Mouse (Mus musculus) left cerebral cortex, adult 18-20 months (tissue): ENCODE results near the gene Tnr. TPM values are rescaled to one million over a fixed set of nuclear protein-coding genes. Genes with fewer than 3 reads are reported as not detected.

ENCODE experiments used
- DNase-seq, 2 experiments: peaks; one replicate each; pipeline ENCODE4 v3.0.0; 2021 to 2022; ENCODE audit warnings: low spot score in 2 of 2, mixed read lengths in 1 of 2
- total RNA-seq, 2 experiments: library from RNA; stranded (reverse); gene quantifications; 2 replicates each; pipeline ENCODE4 v1.2.3; 2021

Gene Tnr
- total RNA-seq, 2 experiments from 2014 or later, result 117 TPM

DNA sequence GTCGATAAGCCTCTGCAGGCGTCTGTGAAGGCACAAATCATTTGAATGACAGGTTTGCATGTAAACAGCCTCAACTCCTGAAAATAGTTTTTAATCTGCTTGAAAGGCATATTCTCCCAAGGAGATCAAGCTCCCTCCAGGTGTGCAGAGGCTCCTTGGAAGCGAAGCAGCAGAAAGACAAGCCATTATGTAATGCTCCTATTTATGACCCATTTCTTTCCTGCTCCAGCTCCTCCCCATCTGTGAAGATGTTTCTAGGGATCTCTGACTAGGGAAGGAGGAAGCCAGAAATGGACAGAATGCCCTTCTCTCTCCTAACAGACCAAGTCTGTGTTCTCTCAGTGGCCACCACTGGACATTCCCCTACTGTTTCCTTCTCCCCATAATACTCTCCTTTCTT, 38.0 kb downstream of the Tnr start:
- no peak for DNase-seq

DNA sequence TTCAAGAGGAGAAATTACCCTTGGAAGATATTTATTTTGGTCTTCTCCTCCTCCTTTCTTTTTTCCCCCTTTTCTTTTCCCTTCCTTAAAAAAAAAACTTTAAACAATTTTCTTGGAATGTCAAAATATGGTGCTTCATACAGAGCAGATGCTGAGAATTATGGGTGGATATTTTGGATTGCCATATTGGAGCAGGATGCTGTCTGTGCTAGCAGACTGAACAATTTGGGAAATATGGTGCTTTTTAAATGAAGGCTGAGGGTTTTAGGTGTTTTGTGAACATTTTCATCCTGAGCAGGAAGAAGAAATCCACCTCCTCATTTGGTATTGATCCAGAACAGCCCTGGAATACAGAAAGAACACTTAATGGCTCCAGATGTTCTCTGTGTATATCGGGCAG, 41.6 kb downstream of the Tnr start:
- DNase-seq, result no peak

DNA sequence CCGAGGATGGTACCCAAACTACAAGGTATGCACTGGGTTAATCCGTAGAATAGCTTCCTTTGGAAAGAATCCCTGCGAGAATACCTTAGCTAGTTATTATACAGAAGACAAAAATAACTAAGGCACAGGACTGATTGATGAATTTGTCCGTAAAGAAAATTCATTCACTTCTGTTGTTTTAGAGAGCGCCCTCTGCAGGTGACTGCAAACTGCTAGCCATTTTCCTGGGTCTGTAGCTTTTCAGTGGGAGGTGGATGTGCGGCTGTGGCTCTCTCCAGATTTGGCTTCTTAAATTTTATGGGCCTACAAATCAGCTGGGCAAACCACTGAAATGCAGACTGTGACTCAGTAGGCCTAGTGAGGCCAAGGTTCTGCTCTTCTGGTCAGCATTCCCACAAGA, 42.5 kb downstream of the Tnr start:
- no peak for DNase-seq

DNA sequence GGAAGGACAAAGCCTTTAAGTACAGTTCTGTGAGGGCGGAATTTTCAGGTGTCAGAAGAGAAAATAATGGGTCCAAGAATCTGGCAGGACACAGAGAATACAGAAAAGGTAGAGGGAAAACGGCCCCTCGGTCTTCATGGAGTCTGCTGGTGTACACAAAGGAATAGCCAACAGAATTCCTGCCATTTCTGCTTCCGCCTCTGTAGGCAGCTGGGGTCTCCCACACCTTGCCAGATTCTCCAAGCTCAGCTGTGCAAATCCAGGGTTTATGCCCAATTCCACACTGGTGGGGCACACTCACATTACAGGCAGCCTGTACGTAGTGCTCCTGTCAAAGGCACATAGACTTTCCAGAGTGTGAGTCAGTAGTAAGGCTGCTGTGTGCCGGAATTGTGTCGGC, 43.6 kb downstream of the Tnr start:
- DNase-seq, result no peak

DNA sequence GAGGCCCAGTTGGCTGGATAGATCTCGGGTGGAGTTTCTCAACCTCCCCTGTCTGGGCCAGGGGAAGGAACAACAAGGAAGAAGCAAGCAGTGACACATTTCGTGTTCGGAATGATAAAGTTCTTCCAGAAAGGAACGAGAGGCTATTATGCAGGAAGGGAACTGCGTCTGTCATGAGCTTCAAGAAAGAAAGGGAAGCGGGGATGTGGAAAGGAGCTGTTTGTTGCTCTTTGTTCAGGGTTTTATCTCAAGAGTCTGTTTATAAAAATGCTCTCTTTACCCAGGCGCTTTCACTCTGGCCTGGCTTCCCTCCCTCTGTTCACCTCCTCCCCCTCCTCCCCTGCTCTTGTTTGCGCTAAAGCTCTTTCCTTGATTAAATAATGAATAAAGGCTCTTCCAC, 46.7 kb downstream of the Tnr start:
- DNase-seq, result no peak

DNA sequence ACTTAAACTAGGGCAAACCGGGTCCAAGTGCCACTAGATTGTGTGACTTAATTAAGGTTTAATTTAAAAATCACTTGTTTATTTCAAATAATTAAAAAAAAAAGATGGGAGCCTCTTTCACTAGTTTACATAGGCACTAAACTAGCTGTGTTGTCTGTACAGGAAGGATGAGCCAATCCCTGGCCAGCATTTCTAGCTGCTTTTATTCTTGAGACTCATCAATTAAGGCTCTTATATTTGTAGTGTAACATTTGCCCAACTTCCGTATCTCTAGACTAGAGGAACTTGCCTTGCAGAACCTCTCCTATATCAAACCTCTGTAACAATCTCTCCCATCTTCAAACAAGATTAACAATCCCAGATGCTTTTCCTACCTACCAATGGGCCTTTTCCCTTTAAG, 47.3 kb downstream of the Tnr start:
- DNase-seq, result no peak

DNA sequence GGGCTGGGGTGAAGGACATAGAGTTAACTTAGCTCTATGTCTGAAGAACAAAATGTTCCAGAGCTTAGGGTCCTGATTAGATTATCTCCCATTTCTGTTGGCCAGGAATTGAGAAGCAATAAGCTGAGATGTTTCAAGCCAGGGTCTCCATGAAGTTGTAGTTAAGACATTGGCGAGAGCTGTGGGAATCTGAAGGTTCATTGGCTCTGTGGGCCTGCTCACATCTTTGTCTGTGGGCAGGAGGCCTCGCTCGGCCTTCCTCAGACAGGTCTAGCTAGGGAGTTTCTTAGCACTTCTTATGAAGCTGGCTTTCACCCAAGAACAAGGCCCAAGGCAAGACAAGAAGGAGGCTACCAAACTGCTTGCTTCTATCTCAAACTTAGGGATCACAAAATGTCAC, 48.4 kb downstream of the Tnr start:
- no peak for DNase-seq

DNA sequence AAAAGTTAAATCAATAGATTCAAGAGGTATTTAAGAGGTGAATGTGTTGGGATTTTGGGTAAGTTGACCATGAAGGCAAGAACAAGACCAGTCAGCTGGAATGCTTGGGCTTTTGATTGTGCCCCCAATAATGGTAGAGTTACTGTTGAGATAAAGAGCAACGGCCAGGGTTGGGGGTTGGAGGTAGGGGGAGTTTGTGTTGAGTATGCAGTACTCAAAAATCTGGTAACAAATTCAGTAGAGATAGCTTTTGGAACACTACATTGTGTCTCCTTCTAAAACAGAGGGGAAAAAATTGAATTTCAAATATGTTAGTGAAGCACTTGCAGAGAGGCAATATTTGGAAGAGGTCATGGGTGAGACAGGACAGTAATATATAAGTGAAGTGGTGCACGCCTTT, 49.5 kb downstream of the Tnr start:
- DNase-seq, result no peak

DNA sequence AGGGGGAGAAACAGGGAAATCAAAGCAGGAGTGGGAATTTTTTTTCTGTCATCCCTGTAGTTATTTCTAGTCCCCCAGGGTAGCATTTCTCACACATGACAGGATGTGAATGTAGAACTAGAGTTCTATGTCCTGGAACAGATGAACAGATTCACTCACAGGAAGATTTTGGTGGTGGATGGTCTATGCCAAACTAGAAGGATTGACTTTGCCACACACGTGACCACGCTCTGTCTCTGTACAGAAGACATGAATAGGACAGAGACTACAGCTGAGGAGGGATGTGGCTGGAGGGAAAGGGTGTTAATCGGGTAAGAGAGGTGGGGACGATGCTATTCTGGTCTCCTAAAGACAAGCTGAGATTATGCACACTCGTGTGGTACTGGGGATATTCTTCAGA, 51.1 kb downstream of the Tnr start:
- no peak for DNase-seq

DNA sequence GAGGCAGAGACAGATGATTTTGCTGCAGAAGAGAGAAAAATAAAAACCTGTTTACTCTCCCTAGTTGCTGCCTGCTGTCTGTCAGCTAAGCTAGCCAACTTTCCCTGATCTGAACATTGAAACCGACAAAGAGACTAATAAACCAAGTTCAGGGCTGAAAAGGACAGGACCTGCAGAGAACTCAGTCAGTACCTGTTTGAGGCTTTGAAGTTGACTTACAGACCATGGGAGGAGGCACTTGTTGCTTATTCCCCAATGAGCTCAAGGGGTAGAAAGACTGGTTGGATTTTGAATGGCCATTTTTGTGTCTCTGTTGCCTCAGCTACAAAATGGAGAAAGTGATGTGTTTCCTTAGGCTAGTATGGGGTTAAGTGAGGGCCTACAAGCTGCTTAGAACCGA, 52.7 kb downstream of the Tnr start:
- DNase-seq, result no peak

DNA sequence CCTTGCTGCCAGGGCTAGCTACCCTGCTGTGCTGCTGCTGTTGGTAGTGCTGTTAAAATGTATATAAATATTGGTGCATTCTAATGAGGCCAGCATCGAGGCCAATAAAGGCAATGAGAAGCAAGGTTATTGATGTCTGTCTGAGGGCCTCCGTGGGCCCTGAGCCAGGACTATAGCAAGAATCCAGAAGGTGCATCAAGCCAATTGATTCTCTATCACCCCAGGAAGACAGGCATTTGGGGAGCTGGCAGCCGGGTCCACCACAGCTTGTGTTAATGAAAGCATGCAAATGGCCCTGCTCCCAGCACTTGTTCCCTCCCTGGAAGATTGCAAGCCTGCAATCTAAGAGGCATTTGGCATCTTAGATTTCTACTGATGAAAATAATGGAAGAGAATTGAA, 54.8 kb downstream of the Tnr start:
- no peak for DNase-seq

DNA sequence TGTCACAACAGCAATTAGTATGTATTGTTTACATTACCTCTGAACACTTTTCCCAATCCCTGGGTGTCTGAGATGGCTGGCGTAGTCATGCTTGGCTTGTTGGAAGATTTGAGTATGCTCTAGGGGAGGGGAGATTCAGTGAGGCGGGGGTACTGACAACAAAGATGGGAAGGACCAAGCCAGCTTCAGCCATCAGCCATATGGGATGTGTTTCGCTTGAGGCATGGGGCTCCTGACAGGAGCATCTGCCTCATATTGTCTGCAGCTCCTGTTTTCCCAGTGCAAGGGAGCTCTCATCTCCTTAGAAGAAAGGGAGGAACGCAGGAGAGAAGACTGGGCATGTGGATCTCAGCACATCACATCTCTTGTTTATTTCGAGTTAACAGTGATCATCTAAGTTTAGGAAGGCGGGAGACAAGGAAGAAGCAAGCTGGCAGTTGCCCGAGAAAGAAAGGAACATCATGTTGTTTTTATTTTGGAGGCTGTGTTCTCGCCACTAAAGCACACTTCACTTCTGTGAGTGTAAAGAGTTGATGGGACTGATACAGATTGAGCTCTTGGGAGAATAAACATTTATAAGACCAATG, 56.9 kb downstream of the Tnr start:
- no peak for DNase-seq

DNA sequence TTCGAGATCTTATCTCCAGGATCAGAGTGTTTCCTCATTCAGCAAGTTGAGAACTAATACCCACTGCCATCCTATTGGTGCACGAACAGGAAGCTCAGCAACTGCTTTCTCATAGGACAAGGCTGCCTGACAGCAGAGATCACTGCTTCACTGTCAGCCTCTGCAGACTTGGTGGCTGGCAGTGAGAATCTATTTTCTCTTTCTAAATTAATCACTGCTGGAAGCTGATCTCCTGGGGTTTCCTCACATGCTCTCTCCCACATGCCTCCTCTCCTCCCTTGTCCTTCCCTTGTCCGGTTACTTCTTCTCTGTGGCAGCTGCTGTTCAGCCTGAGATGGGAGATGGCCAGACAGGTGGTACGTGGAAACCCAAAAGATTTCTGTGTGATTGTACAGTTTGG, 60.3 kb downstream of the Tnr start:
- no peak for DNase-seq

DNA sequence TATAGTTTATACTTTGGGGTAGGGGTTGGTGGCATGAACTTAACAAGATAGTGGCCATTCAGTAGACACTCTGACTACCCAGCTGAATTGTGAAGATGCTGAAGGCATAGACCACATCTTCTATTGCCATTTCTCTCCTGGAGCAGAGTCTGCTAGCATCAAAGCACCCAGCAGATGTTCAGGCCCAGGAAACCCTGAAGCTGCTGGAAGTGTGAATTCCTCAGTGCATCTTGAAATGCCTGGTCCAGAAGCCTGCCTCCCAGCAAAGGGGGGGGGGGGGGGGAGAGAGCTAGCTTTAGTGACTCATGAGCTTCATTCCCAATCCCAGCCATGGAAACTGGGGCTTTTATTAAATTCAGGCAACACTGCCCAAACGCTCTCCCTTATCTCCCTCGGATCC, 65.2 kb downstream of the Tnr start:
- no peak for DNase-seq

DNA sequence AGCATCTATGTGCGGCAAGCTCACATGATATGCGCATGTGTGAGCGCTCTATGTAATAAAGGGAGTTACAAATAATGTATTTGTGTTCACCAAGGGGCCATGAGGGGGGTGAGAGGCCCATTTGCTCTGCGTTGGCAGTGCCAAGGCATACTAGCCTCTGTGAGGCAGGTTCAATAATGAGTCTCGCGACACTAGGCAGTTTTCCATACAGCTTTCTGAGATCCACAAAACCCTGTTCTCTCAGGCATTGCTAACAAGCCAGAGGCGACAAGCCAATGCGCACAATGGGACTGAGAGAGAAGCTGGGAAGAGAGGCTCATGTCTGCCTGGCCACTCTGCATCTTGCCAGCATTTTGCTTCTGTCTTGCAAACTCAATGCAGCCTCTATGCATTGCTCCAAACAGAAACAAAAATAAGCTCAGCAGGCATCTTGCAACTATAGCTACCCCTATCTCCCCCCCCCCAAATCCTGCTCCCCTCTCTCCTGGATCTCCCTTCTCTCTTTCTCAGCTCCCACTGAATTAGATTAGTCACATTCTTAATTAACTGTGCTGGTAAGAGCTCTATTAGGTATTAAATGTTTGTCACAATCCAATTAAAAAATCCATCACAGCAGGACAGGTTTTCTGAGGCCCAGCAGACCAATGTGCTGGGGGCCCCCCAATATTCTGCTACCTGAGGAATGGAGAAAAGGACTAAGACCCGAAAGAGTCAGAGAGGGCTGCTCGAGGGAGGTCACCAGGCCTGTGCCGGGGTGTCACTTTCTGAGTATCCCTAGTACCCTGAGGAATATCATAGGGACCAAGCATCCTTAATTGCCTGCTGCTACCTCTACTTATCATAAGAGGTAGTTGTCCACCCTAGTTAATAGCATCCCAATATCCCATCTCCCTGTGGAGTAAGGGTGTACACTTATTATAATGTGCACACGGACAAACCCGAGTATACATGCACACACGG, 70.8 kb downstream of the Tnr start:
- no peak for DNase-seq

DNA sequence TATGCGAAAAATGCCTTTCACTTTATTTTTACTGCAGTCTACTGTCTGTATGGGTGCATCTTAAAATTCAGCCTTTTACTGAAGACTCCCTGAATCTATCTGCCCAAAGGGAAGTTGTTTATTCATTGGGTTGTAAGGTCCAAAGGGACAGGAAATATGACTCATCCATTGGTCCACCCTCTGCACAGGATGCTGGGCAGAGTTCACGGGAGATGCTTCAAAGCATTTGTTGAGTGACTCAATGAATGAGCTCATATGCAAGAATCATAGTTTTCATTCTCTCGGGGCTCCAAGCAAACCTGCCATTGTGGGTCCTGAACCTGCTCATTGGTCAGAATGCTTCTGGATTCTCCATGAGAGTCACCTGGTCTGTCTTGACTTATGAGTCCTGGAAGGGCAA, 72.2 kb downstream of the Tnr start:
- DNase-seq, result no peak

DNA sequence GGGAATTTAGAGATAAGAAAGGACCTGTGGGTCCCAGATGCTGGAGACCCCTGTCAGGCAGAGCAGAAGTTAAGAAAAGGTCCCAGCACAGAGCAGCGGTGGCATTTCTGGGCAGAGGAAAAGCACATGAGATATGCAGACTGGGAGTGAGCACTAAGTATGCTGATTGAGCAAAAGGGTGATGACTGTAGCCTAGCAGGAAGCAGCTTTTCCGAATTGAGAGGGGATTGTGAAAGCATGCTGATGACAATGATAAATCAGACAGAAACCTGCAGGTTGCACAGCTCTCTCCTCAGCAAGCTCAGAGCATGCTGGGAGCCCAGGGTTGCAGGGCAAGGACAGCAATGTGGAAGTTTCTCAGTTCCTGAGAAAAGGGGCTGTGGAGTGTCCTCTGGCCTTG, 73.1 kb downstream of the Tnr start:
- DNase-seq, result no peak

DNA sequence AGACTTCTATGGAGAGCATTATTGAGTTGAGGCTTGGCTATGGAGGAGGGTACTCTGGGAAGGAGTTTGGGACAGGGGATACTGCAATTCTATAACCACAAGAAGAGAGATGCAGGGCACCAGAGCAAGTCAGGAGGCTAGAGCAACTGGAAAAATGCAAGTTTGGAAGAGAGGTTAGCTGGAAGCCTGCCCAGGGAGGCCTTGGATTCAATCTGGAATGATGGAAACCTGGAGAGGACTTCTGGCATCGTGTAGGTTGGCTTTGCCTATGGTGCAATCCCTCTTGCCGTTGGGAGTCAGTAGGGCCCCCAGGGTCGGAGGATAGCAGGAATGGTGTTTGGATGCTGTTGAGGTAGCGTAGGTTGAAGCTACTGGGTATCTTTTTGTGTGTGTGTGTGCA, 90.0 kb downstream of the Tnr start:
- no peak for DNase-seq

DNA sequence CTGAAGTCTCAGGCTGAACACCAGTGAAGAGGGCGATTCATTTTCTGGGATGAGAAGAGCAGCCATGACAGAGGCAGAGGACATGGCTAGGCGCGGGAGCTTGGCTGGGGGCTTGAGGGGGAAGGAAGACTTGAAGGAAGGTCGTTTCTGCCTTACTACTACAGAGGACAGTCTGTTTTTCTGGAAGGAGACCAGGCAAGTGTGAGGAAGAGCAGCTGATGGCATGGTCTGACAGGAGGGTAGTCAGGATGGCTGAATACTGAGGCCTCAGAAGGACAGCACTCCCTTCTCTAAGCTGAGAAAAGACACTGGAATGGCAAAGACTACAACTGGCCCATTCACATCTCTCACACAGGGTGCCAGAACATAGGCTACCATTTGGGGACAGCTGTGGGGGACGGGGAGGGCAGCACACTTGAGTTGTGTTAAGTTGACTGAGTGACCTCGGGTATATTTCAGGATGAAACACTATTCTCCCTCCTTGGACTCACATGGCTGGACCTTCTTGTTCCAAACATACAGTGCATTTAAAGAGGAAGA, 90.6 kb downstream of the Tnr start:
- no peak for DNase-seq

DNA sequence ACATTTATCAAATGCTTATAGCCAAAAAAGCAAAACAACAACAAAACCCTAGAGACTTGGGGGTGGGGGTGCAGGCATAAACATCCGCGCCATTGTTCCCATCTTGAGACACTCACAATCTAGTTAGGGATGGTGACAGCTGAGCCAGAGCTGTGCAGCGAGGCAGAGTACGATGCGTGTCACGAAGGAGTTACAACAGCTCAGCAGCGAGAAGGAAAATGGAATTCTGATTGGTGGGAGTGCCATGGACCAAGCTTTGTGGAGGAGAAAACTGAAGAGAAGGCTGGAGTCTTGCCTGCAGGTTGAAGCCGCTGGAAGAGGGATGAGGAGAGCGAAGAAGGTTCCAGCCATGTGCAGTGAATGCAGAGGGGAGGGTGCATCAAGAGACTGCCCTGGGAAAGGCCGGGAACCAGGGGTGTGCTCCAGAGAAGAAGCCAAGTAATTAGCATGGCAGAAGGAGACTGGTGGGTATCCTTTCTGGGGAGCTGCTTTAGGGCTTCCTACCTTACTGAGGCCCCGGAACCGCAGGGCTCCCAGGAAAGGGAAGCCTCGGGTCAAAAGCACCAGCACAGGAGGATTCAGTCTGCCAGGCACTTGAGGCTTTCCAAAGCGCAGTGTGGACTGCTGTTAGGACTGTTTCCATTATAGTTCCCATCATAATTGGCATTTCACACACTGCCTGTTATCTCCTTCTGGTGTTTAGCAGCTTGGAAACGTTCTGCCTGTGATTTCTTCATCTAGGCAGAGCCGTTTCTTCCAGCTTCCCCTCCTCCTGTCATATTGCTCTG, 91.3 kb downstream of the Tnr start:
- DNase-seq, result peak; percentile 32 to 40

DNA sequence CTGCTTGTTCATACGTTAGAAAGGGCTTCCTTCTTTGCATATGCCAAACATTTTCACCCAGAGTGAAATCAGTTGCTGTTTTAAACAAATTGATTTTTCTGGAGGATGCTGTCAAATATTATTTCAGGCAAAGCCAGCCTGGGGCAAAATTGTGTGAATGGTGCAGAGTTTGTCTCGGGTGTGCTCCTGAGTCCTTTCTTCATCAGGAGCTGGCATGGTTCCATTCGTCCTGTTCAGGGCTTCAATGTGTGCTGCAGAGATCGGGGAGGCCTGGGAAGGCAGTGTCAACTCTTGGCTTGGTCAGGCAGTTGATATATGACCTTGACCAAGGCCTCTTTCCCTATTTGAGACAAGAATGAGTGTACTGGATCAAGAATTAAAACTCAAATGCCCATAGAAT, 92.1 kb downstream of the Tnr start:
- DNase-seq, result no peak

DNA sequence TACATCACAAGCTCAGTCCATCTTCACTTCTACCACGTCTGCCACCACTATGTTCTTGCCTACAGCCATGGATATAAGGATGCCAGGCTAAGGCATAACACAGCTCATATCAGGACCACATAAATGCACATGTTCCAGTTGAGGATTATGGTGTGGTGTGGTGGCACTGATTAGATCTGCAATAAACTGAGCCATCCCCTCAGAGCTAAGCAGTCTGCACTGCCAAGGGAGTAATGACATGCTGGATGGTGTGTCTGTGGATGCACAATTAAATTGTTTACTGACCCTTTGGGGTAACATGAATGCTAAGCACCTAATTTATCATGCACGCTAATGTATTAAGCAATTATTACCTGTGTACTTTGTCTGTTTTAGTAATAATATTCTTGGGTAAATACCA, 95.6 kb downstream of the Tnr start:
- DNase-seq, result no peak
